Mouse (Mus musculus): ENCODE measurements around the gene Ccdc73.

- no peak for TF ChIP-seq POLR2A (IDR thresholded peaks at IDR 0.05; ENCODE audit: low read depth, low read length)
- TF ChIP-seq CTCF (IDR thresholded peaks at IDR 0.05; ENCODE audit: extremely low read depth, insufficient read length, insufficient replicate concordance, low read depth, low read length) = no peak
Observed at GRCm38 (mm10) chr2:104826191-104826590, 41.4 kb upstream of the Ccdc73 start.

Data from small intestine, adult 2 months (tissue).